Mouse (Mus musculus) mature B cell (primary cell): ENCODE data around the gene Pde4dip.

ENCODE experiments used
- in situ Hi-C: fragments of 300-500 bp; cut with MboI; formaldehyde crosslinking; loops from 2 replicates; pipeline ENCODE4 v1.14.3; 2019

Gene Pde4dip

GRCm38 (mm10) chr3:97755411-97755810 is 133.1 kb downstream of the Pde4dip start:
- in situ Hi-C loops: no loop called here

GRCm38 (mm10) chr3:97752901-97753300 is 135.6 kb downstream of the Pde4dip start:
- in situ Hi-C loops: no loop called here

DNA sequence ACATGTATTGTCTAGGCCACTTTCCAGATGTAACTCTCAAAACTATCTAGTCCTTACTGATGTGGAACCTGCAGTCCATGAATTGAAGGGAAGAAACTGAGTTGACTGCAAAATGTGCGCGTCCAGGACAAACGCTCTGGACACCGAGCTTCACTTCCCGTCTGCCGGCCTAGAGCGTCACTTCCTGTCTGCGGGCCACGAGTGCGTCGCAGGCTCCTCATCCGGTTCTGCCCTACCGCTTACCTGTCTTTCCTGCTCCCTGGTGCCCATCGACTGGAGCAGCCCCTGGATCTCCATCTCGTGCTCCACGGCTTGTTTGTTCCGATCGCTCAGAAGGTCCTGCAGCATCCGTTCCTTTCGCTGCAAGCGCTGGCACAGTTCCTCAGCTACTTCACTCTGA is 136.9 kb downstream of the Pde4dip start:
- in situ Hi-C loops: no loop called here

DNA sequence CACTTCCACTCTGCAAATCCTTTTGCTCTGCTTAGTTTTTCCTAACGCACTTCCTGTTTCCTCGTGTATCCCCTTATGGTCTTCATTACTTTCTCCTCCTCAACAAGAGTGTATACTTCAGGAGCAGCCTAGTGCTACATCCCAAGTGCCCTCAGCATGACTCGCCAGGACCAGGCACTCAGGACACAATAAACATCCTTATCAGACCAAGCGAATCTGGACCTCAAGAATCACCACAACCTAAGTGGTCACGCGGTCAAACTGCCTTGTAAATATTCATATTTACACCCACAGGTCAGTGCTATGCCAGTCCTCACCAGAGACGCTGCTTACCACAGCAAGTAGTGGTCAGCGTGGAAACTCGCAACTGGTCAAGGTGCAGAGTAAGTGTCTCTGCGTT is 139.7 kb downstream of the Pde4dip start:
- in situ Hi-C loops: no loop called here

DNA sequence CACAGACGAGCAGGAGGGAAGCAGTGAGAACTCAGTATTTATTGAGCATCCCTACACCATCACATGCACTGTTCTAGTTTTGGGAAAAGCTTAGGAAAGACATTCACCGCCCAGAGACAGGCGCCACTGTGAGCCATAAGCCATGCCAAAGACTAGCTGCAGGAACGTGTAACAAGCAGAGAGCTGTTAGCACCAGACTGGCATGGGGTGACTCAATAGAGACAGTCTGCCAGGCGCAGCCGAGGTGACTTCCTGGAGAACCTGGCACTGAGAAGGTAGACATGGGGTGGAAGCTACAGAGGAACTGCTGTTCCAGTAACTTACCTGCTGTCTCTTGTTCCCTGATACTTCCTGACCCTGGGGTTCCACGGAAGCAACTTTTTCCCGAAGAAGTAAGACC is 145.7 kb downstream of the Pde4dip start:
- in situ Hi-C loops: no loop called here

GRCm38 (mm10) chr3:97735575-97735974 is 152.9 kb downstream of the Pde4dip start:
- in situ Hi-C loops: no loop called here

DNA sequence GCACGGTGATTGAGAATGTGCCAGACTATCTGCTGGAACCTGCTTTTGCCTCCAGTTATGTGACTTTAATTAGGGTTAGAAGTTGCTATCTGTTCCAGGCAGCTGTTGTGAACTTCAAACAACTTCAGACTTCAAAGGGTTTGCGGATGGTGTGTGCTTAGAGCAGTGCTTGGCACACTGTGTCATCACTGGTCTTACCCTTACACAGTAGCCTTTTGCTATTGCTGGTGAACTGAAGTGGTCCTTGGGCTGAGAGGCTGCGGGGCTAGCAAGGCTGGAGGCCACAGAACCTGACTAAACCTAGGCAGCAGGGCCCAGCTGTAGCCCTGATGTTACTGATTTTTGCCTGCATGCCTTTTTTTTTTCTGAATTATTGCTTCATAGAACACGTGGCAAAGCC is 154.2 kb downstream of the Pde4dip start:
- in situ Hi-C loops: no loop called here

GRCm38 (mm10) chr3:97732622-97733021 is 155.9 kb downstream of the Pde4dip start:
- in situ Hi-C loops: no loop called here

DNA sequence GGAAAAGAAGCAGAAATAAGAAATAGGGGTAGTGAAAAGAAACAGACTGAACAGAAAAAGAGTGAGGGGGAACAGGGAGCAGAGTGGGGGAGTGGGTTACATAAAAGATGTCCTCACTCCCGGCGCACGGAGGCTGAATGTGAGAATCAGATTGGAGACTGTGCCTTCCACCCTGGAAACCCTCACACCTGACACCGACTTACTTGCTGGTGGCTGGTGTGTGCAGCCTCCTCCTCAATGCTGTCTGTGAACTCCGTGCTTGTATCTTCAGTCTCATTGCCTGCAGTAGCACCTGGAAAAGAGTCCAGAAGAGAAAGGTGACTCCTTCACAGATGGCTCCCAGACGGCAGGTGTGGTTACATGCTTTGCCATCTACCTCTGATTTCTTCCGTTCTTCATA is 157.9 kb downstream of the Pde4dip start:
- in situ Hi-C loops: no loop called here

DNA sequence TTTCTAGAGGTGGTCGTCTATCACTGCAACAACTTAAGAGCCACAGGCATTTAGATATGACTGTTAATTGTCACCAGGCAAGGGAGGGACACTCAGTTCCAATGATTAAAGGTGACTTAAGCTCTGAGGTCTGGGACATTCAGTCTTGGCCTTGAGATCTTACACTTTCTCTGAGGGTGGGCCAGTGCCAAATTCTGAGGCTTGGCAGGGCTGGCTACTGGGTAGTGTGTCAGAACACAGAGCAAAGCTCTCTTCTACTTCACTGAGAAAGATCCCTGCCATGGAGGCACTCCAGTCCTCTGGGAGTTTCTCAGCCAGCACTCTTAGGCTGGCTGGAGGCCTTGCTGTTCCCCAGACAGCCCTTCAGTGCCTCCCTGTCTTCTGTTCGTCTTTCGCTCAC is 158.4 kb downstream of the Pde4dip start:
- in situ Hi-C loops: no loop called here

DNA sequence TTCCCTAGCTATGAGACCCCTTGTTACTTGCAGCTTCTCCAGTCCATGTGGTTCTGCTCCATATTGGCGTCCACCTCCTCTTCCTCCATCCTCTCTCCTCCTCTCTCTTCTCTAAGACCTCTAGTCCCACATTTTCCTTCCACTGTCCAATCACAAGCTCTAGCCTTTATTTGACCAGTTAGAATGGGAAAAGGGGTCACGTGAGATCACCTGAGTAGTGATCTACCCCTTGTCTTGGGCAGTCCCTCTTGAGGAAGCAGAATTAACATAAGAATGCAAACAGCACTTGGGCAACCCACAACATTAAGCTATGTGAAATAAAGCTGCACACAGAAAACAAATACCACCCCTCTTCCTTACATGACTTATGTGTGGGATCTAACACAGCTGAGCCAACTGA is 160.7 kb downstream of the Pde4dip start:
- in situ Hi-C loops: no loop called here

- in situ Hi-C loops: no loop called here
These were observed 169.4 kb downstream of the Pde4dip start for GRCm38 (mm10) chr3:97719116-97719515.

DNA sequence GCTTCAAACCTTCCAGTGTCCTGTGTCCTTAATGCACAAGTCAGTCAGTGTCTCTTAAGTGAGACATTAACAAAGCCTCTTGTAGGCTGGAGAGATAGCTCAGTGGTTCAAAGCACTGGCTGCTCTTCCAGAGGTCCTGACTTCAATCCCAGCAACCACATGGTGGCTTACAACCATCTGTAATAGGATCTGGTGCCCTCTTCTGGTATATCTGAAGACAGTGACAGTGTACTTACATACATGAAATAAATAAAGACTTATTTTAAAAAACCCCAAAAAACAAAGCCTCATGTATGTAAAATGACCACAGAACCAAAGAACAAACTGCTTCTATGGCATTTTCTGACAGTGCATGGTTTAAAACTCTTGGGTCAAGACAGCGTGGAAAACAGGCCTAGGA is 172.6 kb downstream of the Pde4dip start:
- in situ Hi-C loops: no loop called here

DNA sequence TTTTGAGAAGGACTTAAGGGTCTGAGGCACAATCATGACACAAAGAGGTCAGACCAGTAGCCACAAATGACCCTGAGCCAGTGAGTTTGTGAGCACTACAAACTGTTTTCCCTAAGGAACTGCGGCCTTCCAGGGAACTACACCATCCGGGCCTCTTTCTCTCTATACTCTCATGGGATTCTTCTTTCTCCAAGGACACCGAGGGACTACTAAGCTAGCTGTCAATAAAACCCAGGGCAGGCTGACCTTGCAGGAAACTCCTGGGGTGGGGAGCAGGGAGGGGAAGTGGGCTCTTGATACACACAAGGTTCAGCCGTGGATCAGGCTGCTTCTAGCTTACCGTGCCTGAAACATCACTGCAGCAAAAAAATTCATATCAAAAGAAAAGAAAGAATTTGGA is 177.6 kb downstream of the Pde4dip start:
- in situ Hi-C loops: no loop called here

DNA sequence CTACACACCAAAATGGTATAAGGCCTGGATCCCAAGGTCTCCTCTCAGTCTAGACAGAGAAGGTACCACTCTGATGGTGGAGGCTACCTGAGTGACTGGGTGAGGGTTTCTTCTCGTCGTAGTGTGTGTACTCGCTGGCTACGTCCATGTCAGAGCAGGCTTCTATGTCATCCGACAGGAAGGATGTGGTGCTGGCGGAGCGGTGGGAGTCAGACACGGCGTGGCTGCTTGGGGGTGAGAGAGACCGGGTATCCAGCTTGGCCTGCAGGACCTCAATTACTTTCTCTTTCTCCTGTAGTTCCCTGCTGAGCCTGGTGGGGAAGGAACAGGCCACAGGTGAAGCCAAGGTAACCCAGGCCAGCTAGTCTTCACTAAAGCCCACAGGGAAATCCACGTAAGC is 178.4 kb downstream of the Pde4dip start:
- in situ Hi-C loops: no loop called here

DNA sequence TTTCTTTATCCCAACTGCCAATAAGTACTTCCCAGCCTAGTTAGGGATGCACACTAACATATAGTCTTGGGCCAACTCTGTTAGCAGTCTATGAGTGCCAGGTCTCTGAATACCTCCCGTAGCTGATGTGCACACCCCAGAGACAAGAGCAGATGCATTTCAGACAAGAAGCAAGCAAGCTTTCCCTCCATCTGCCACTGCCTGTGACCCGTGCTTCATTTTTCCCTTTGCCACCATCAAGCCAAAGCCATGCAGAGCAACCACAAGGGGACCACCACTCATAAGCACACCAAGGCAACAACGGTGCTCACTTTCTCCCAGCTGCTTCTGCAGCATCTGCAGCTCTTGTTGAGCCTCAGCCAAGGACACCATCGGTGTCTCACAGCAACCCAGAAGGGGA is 181.9 kb downstream of the Pde4dip start:
- in situ Hi-C loops: no loop called here

DNA sequence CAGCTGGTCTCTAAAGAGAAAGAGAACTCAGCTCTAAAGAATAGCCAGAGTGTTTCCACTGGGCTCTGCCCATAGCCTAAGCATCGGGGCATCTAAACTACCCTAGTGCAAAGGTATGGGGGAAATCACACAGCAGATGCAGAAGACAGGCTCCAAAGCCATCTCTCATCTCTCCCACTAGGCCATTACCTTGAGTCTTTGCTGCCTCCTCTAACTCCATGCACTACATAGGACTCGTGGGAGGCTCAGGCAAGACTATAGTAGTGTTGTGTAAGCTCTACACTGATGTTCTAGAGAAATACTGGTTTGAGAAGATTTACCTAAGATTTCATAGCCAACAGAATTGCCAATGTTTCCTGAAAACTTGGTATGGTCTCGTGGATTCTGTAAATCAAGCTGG is 183.0 kb downstream of the Pde4dip start:
- in situ Hi-C loops: no loop called here

DNA sequence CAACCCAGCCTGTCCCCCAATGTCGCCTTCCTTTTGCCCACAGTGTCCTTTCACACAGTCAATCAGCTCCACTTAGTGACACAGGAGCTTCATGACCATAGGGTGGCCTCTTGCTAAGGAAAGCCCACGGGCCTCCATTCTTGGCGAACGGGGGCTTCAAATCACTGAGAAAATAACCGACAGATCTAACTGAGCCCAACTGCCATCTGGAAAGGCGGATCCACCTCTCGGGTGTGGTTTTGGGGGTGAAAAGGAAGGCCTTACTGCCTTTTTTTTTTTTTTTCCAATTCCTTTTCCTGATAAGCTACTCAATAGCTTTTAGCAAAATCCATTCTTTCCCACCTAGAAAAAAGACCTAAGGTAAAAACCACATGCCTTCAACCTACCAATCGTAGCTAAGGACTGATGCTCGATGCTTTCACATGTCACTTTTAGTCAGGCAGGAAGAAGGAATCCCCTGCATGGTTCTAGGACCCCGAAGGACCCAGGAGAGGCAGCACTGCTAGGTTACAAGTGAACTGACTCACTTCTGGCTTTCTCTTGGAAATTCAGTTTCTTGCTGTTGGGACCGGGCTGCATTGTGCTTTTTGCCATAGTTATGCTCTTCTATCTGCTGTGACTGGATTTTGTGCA is 185.9 kb downstream of the Pde4dip start:
- in situ Hi-C loops: no loop called here

DNA sequence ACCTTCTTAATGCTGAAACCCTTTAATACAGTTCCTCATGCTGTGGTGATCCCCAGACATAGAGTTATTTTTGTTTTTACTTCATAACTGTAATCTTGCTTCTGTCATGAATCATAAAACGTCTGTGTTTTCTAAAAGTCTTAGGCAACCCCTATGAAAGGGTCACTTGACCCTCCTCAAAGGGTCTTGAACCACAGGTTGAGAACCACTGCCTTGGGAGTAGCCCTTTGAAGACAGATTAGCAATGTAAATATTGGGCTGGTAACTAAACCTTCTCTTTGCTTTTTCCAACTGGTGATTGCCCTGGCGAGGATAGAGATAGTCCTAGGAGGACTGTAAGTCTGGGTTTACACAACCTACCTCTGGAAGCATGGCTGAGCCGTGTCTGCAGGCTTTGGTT is 187.3 kb downstream of the Pde4dip start:
- in situ Hi-C loops: no loop called here

DNA sequence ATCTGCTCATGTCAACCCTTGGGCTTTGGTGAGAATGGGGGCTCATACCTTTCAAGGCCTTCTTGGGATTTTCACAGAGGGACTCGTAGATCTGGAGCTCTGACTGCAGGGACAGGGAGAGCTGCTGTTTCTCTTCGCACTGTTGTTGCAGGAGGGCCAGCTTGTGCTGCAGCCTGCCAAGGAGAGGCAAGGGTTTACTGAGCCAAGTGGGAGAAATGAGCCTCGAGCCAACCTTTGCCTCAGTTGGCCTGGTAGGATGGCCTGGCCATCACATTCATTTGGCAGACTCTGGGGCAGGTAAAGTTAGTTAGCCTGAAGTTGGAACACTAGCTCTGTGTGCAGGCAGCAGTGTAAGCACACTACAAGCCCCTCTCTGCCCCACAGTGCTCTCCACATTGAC is 189.4 kb downstream of the Pde4dip start:
- in situ Hi-C loops: no loop called here

DNA sequence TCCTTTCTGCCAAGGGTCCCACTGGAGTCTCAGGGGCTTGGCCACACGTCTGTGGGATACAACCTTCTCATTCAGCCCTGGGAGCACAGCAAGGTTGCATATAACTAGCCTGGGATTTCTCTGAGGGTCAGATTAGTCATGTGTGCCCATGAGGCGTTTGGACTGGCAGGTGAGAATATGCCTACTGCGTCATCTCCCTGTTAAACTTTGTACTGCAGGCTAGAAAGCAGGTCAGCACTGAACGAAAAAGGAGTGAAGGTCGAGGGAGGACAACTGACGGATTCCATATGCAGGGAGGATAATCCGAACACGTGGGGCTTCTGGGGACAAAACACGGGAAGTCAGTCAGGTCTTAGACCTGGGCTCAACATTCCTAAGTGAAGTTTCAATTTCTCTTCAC is 191.2 kb downstream of the Pde4dip start:
- in situ Hi-C loops: no loop called here

- in situ Hi-C loops: no loop called here
These were observed 191.6 kb downstream of the Pde4dip start for GRCm38 (mm10) chr3:97696866-97697265.

DNA sequence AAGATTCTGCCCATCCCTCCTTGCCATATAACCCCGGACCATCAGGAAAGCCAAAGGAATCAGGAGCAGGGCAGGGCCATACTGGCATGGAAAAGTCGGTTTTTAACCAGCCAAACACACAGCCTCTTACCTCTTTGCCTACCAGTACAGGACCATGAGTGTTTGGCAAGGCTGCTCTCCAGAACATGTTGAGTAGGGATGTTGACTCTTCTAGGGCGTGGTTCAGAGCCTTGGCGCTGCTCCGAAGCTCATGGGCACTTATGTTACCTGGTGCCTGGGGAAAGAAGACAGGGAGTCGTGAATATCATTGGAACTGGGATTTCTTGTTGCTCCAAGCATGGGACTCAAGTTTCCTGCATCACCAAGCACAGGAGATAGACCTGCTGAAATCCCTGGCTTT is 194.7 kb downstream of the Pde4dip start:
- in situ Hi-C loops: no loop called here

DNA sequence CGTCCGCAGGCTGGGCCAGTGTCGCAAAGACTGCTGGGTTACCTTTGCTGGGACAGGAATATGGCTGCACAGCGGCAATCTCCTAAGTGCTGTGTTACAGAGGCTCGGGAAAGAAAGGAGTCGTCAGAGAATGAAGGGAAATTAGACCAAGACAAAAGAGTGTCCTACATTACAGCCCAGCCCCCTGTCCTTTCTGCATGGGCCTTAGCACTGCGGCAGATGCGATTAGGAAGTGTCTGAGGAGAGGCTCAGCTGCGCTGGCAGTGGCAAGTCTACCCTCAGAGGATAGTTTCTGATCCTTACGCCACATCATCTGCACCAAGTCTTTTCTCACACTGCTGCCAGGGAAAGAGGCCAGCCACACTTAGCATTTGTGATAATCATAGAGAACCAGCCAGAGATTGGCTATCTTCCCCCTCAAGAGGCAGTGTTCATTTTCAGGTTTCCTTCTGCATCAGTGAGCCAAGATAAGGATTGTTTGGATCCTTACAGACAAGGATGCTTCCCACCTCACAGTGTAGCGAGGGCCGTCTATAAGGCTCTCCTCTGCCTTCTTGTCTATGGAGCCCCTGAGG is 197.0 kb downstream of the Pde4dip start:
- in situ Hi-C loops: no loop called here
